Mouse (Mus musculus): ENCODE results near the gene 2010111I01Rik.

GRCm38 (mm10) chr13:63321689-63322088 is 357.0 kb downstream of the 2010111I01Rik start:
- TF ChIP-seq CTCF (IDR thresholded peaks at IDR 0.05; ENCODE audit: low read depth) (no peak), EP300 (IDR thresholded peaks at IDR 0.05; ENCODE audit: low read depth) (no peak)

Measured in heart, postnatal 0 days (tissue).